Mouse (Mus musculus): ENCODE data around the gene Crlf2. TPM values are rescaled to one million over a fixed set of nuclear protein-coding genes. Genes with fewer than 3 reads are reported as not detected.

Crlf2 gene
- total RNA-seq (2023) = 136 and 156 TPM in 2 replicates

GRCm38 (mm10) chr5:109558404-109559160, at the start of gene Crlf2:
Gene Crlf2, minus strand, starts transcription at chr5:109558993.

Other genes starting within 250 kb of the Crlf2 start
- gene Vmn2r16, start 228.8 kb downstream of the Crlf2 start, total RNA-seq (2023) = not detected in 2 replicates
- gene Vmn2r17, start 139.3 kb downstream of the Crlf2 start, total RNA-seq (2023) = not detected in 2 replicates
- 0.27 and 0.32 TPM in 2 replicates for gene 5430403G16Rik, start 132.0 kb upstream of the Crlf2 start, total RNA-seq (2023)
- gene 4930522L14Rik, start 192.9 kb upstream of the Crlf2 start, total RNA-seq (2023) = 3.2 and 3.6 TPM in 2 replicates